Mouse (Mus musculus) CD8-positive naive resting alpha-beta T cell, adult 57 days (primary cell): ENCODE results near the gene Serpina3c. TPM values are rescaled to one million over a fixed set of nuclear protein-coding genes. Genes with fewer than 3 reads are reported as not detected.

Experiments
- total RNA-seq: library from RNA; stranded (reverse); gene quantifications from one replicate; pipeline ENCODE4 v1.2.4, GENCODE M21; 2023

Gene Serpina3c
- not detected for total RNA-seq

DNA sequence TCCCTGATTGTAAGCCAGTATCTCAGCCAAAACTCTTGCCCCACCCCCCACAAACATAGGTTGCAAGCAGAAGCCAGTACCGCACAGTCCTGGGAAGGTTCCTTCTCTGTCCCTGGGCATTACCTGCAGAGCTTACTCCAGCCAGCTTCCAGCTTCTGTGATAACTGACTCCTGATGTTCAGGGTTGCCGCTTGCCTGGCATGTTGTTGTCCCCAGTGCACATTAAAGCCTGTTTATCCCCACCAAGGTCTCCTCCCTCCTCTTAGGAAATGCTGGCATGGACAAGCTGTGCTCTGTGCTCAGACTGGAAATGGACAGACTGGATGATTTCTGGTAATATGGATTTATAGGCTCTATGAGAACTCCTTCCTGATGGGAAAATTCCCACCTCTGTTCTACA lies at the start of gene Serpina3c:
Gene Serpina3c, minus strand, starts transcription at position 215 of the 400 bp plus-strand sequence.

DNA sequence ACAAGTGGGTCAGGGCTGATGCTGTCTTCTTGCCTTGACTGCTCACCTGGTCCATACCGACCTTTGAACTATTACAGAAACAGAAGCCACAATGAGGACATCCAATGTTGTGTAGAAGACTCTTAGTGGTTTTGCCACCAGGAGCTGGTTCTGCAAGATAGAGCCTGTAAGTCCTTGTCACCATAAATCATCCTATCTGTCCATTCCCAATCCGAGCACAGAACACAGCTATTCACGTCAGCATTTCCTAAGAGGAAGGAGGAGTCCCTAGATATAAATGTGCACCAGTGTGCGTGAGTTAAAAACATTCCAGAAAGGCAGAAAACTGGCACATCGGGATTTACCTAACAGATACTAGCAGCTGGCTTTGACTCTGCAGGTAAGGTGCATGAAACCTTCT lies 26.0 kb downstream of the Serpina3c start, which contains the start of gene Serpina3b:
Gene Serpina3b, plus strand, starts transcription at position 301 of the 400 bp plus-strand sequence.

DNA sequence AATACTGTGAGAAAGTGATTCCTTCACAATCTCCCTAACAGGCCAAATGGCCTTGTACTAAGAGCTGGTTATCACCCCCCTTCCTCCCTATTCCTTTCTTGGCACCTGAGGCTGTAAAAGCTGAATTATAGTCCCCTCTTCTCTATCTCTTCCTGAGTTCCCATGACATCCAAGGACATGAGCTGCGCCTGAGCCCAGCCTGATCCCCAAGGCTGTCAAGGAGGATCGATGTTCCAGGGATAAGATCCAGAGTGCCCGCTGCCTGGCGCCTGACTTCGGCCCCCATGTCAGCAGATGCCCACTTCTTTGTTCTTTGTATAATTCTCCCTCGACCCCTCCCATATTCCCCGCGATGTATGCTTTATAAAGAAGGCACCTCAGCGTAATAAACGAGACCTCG lies 41.3 kb downstream of the Serpina3c start, which contains the start of gene Serpina3a:
Gene Serpina3a, plus strand, starts transcription at position 392 of the 400 bp plus-strand sequence.

DNA sequence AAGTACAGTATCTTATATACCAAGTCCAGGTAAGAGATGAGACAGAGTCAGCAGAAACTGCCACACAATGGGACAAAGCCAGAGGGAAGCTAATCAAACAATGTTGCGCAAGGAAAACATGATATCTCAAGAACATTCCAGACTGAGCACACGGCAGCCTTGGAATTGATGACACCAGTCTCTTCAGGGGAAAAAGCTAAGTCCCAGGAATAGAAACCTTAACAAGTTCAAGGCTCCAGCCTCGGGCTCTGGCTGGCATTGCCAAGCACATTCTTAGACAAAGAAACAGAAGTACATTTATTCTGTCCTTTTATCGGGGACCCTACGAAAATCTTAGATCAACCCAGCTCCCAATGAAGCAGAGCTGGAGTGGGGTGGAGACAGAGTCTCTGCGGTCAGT lies 52.9 kb downstream of the Serpina3c start, which contains the start of gene Serpina5:
Gene Serpina5, plus strand, starts transcription at position 346 of the 400 bp plus-strand sequence.

Other genes with a start within 250 kb of the Serpina3c start
- not detected for gene Serpina1c, start 249.0 kb downstream of the Serpina3c start, total RNA-seq
- gene Serpina1e, start 194.9 kb downstream of the Serpina3c start, total RNA-seq, result not detected
- not detected for gene Serpina11, start 163.9 kb downstream of the Serpina3c start, total RNA-seq
- not detected for gene Serpina9, start 140.1 kb downstream of the Serpina3c start, total RNA-seq
- not detected for gene Serpina12, start 109.4 kb downstream of the Serpina3c start, total RNA-seq
- not detected for gene Serpina5, start 52.8 kb downstream of the Serpina3c start, total RNA-seq
- not detected for gene Serpina3a, start 41.1 kb downstream of the Serpina3c start, total RNA-seq
- gene Serpina3b, start 25.9 kb downstream of the Serpina3c start, total RNA-seq, result not detected
- 0.21 TPM for gene Serpina3f, start 60.7 kb upstream of the Serpina3c start, total RNA-seq
- 9.5 TPM for gene Serpina3g, start 82.4 kb upstream of the Serpina3c start, total RNA-seq
- not detected for gene Serpina3i, start 109.3 kb upstream of the Serpina3c start, total RNA-seq
- gene Serpina3j, start 160.7 kb upstream of the Serpina3c start, total RNA-seq, result not detected
- gene Serpina3k, start 184.6 kb upstream of the Serpina3c start, total RNA-seq, result not detected
- not detected for gene Serpina3m, start 184.6 kb upstream of the Serpina3c start, total RNA-seq